Mouse (Mus musculus) left cerebral cortex, postnatal 4 days (tissue): ENCODE measurements around the gene Nmrk1. TPM values are rescaled to one million over a fixed set of nuclear protein-coding genes. Genes with fewer than 3 reads are reported as not detected.

Source experiments
- DNase-seq: peaks from one replicate; pipeline ENCODE4 v3.0.0-alpha.2; 2022
- intact Hi-C: fragments of 180-260 bp; cut with DNase I; formaldehyde crosslinking; loops from one replicate; pipeline ENCODE4 v1.15.1; 2025
- total RNA-seq, 2 experiments: library from RNA; stranded (reverse); gene quantifications; 2 replicates each; pipeline ENCODE4 v1.2.3; 2021

Gene Nmrk1
- total RNA-seq, 2 experiments from 2014 or later = 3.2 to 5.1 TPM

GRCm38 (mm10) chr19:18615680-18616240, 16.0 kb upstream of the Nmrk1 start:
- intact Hi-C loops = no loop called here
- no peak for DNase-seq

- no peak for DNase-seq
- intact Hi-C loops = no loop called here
These were observed 14.2 kb upstream of the Nmrk1 start for GRCm38 (mm10) chr19:18617504-18617903.

GRCm38 (mm10) chr19:18619060-18619459, 12.7 kb upstream of the Nmrk1 start:
- intact Hi-C loops = no loop called here
- DNase-seq = no peak

- DNase-seq = no peak
- intact Hi-C loops = no loop called here
These were observed 12.1 kb upstream of the Nmrk1 start for GRCm38 (mm10) chr19:18619691-18620090.

- intact Hi-C loops = no loop called here
- no peak for DNase-seq
These were observed 7.9 kb upstream of the Nmrk1 start for GRCm38 (mm10) chr19:18623894-18624293.

- intact Hi-C loops = loop anchor here (5.0 kb wide), 1 partner anchor 1052 kb away; no protein-coding TSS in a partner anchor
- peak; percentile 14 for DNase-seq
These were observed 2.2 kb upstream of the Nmrk1 start for GRCm38 (mm10) chr19:18629589-18629988.

GRCm38 (mm10) chr19:18630221-18631119, 1.3 kb upstream of the Nmrk1 start:
- no peak for DNase-seq
- intact Hi-C loops = no loop called here

- intact Hi-C loops = no loop called here
- peak; percentile 39 for DNase-seq
These were observed 548 bp upstream of the Nmrk1 start for GRCm38 (mm10) chr19:18631161-18631643.

- intact Hi-C loops = no loop called here
- no peak for DNase-seq
These were observed 758 bp downstream of the Nmrk1 start for GRCm38 (mm10) chr19:18632231-18633185.

- no peak for DNase-seq
- intact Hi-C loops = no loop called here
These were observed 6.2 kb downstream of the Nmrk1 start for GRCm38 (mm10) chr19:18637954-18638353.

- no peak for DNase-seq
- intact Hi-C loops = no loop called here
These were observed 7.2 kb downstream of the Nmrk1 start for GRCm38 (mm10) chr19:18638949-18639348.

GRCm38 (mm10) chr19:18639552-18639951, 7.8 kb downstream of the Nmrk1 start:
- DNase-seq = no peak
- intact Hi-C loops = no loop called here

- no peak for DNase-seq
- intact Hi-C loops = no loop called here
These were observed 9.3 kb downstream of the Nmrk1 start for GRCm38 (mm10) chr19:18641001-18641400.

GRCm38 (mm10) chr19:18643411-18643810, 11.7 kb downstream of the Nmrk1 start:
- intact Hi-C loops = no loop called here
- DNase-seq = no peak

GRCm38 (mm10) chr19:18644084-18644483, 12.3 kb downstream of the Nmrk1 start:
- intact Hi-C loops = no loop called here
- DNase-seq = no peak

- DNase-seq = no peak
- intact Hi-C loops = no loop called here
These were observed 14.6 kb downstream of the Nmrk1 start for GRCm38 (mm10) chr19:18646397-18646796.

GRCm38 (mm10) chr19:18646853-18647420, 15.2 kb downstream of the Nmrk1 start:
- no peak for DNase-seq
- intact Hi-C loops = no loop called here

- intact Hi-C loops = no loop called here
- DNase-seq = no peak
These were observed 16.2 kb downstream of the Nmrk1 start for GRCm38 (mm10) chr19:18647775-18648557.

GRCm38 (mm10) chr19:18648558-18648945, 16.8 kb downstream of the Nmrk1 start:
- no peak for DNase-seq

GRCm38 (mm10) chr19:18649955-18650354, 18.2 kb downstream of the Nmrk1 start:
- DNase-seq = no peak
- intact Hi-C loops = no loop called here

More at GRCm38 (mm10) chr19:18648558-18648945, 16.8 kb downstream of the Nmrk1 start:
- intact Hi-C loops = no loop called here
